Mouse (Mus musculus) forebrain, embryonic 11.5 days (tissue): ENCODE measurements around the gene Ppp1r12b. TPM values are rescaled to one million over a fixed set of nuclear protein-coding genes. Genes with fewer than 3 reads are reported as not detected.

Experiments used
- ATAC-seq: fragments of 200-750 bp; cut with Nextera tagmentation; replicated peaks from 2 replicates; pipeline ENCODE4 v1.8.0; 2017; ENCODE audit warnings: moderate TSS enrichment; ENCODE audit not compliant: low FRiP score
- DNase-seq: peaks from one replicate; pipeline ENCODE4 v3.0.0-alpha.2; 2017; ENCODE audit warnings: low spot score
- H3K27ac ChIP-seq: fragments of 300-500 bp; sonication (generic); 2 replicates; pipeline ENCODE4 v1.5.1; 2014; ENCODE audit warnings: low read depth, low read length
- H3K27me3 ChIP-seq: fragments of 300-500 bp; sonication (generic); 2 replicates; pipeline ENCODE4 v1.6.1; 2014; ENCODE audit warnings: mild to moderate bottlenecking, low read length, mixed read lengths; ENCODE audit not compliant: control insufficient read depth, insufficient read depth
- H3K36me3 ChIP-seq: fragments of 300-500 bp; sonication (generic); 2 replicates; pipeline ENCODE4 v1.6.1; 2014; ENCODE audit warnings: mild to moderate bottlenecking, low read length, moderate library complexity, mixed read lengths; ENCODE audit not compliant: control insufficient read depth, insufficient read depth
- H3K4me1 ChIP-seq: fragments of 300-500 bp; sonication (generic); replicated peaks from 2 replicates; pipeline ENCODE4 v1.6.1; 2014; ENCODE audit warnings: low read length, mixed read lengths; ENCODE audit not compliant: control insufficient read depth, insufficient read depth
- H3K4me2 ChIP-seq: fragments of 300-500 bp; sonication (generic); 2 replicates; pipeline ENCODE4 v1.6.1; 2014; ENCODE audit warnings: low read depth, mild to moderate bottlenecking, low read length, moderate library complexity, mixed read lengths; ENCODE audit not compliant: severe bottlenecking
- H3K4me3 ChIP-seq: fragments of 300-500 bp; sonication (generic); 2 replicates; pipeline ENCODE4 v1.5.1; 2014; ENCODE audit warnings: low read depth, low read length
- H3K9ac ChIP-seq: fragments of 300-500 bp; sonication (generic); 2 replicates; pipeline ENCODE4 v1.6.1; 2014; ENCODE audit warnings: low read length
- H3K9me3 ChIP-seq: fragments of 300-500 bp; sonication (generic); 2 replicates; pipeline ENCODE4 v1.6.1; 2016; ENCODE audit warnings: low read length, mixed read lengths; ENCODE audit not compliant: control insufficient read depth
- WGBS: fragments of 180-500 bp; shearing (Covaris S2); extraction: QIAGEN DNeasy Blood & Tissue Kit; methylation state at CpG from one replicate; pipeline ENCODE4 v1.1.7; 2014; 5-methylcytosine and 5-hydroxymethylcytosine counted together
- polyA plus RNA-seq: library from polyadenylated mRNA; unstranded; fragments of >200 nt; fragmentation: Nextera tagmentation; extraction: Ambion mirVana; gene quantifications from 2 replicates; pipeline ENCODE4 v1.2.1, GENCODE M21; 2014

Ppp1r12b gene
- 12.2 and 14.0 TPM in 2 replicates for polyA plus RNA-seq

DNA sequence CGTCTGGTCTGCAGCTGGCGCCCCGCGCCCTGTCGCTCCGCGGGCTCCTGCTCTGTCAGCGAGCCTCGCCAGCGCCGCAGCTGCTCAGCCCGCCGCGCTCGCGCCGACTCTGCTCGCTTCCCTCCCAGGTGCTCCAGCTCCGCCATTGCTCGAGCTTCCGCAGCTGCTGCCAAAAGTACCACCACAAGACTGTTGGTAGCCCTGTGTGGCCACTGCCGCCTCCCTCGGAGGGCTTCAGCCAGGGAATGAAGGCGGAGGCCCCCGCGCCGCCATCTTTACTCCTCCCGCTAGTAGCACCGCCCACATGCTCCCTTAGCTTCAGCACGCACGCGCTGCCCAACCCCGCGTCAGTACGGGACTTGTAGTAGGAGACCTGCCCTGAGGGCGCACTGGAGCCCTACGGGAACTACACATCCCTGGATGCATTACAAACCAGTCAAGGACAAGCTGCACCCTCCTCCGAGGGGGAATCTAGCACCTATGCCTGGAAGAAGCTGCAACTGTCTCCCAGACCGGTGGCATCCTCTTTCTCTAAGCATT is at the start of gene Ppp1r12b:
Gene Ppp1r12b (minus strand): TSS at position 306 of the 540 bp plus-strand sequence.
- ATAC-seq (peak; percentile 99), DNase-seq (peak; percentile 96)
- Histone ChIP-seq H3K9ac (peak within 1 kb of the TSS; percentile 84), H3K4me2 (peak within 1 kb of the TSS; percentile 78), H3K4me1 (peaks cover 8% of the 10 kb centered on the region; the same call in 1 of the 2 replicates), H3K9me3 (no peaks in the 10 kb centered on the region), H3K36me3 (no peaks in the 10 kb centered on the region), H3K27me3 (no peaks in the 10 kb centered on the region), H3K27ac (peak within 1 kb of the TSS; percentile 73), H3K4me3 (peak within 1 kb of the TSS; percentile 78)
- under 1% methylated on average over 39 of the region's 39 CpGs for WGBS

DNA sequence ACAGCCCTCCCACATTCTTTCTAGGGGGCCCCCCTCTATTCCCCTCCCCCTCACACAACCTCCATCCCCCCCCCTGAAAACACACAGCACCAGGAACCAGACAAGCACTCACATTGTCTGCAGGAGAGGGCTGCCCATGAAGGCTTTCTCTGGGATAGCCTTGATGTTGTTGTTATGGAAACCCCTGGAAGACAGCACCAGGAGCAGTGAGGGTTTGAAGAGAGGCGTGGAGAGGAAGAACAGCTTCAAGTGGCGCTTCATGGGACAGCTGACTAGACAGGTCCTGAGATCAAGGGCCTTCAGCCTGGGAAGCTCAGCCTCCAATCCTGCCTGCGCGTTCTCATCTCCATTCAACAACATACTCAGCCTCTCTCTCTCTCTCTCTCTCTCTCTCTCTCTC is 47.6 kb upstream of the Ppp1r12b start:
- Histone ChIP-seq H3K4me3 (no peak overlapping the region), H3K4me2 (no peak overlapping the region), H3K9me3 (no peaks in the 10 kb centered on the region), H3K27me3 (no peaks in the 10 kb centered on the region), H3K27ac (no peak overlapping the region), H3K4me1 (no peaks in the 10 kb centered on the region), H3K9ac (no peak overlapping the region), H3K36me3 (no peaks in the 10 kb centered on the region)
- no peak for DNase-seq
- 69% methylated on average over 4 of the region's 4 CpGs for WGBS
- ATAC-seq: no peak

DNA sequence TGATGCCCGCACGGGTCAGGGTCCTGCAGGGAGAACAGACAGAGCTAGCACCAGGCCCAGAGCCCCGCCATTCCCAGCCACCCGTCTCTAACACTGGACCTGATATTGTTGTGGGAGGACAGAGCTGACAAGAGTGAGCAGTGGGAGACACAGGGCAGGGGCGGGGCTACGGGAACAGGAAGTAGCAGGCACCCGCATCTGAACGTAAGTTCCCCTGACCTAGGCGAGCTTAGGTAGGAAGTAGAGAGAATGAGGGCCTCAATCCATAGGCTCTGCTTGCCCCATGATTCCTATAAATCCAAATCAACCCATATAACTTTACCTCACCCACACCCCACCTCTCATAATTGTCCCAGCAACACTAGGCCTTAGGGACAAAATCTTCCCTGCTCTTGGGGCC is 44.8 kb upstream of the Ppp1r12b start:
- DNase-seq (no peak), ATAC-seq (no peak)
- Histone ChIP-seq H3K27ac (no peak overlapping the region), H3K4me3 (no peak overlapping the region), H3K9me3 (no peaks in the 10 kb centered on the region), H3K9ac (no peak overlapping the region), H3K27me3 (no peaks in the 10 kb centered on the region), H3K36me3 (no peaks in the 10 kb centered on the region), H3K4me1 (no peaks in the 10 kb centered on the region), H3K4me2 (no peak overlapping the region)
- WGBS: 84% methylated on average over 9 of the region's 9 CpGs

DNA sequence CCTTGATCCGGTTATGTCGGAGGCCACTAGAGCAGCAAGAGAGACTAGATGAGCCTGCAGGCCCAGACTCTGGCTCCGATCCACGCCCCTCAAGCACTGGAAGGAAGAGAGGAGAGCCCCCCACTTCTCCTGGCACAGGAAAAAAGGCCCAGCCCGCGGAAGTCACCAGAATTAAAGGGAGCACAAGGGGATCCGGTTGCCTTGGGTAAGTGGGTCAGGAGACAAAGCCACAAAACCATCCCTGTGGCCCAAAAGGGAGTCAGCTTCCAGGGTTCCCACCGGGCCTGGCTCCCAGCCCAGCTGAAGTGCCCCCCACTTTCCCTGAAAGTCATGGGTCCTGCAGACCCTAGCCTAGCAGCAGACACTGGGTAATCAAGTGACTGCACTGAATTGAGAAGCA is 42.5 kb upstream of the Ppp1r12b start:
- H3K27ac ChIP-seq: no peak overlapping the region
- no peak overlapping the region for H3K9ac ChIP-seq
- H3K4me3 ChIP-seq: no peak overlapping the region
- no peaks in the 10 kb centered on the region for H3K27me3 ChIP-seq
- 91% methylated on average over 8 of the region's 8 CpGs for WGBS
- H3K4me2 ChIP-seq: no peak overlapping the region
- no peaks in the 10 kb centered on the region for H3K4me1 ChIP-seq
- no peaks in the 10 kb centered on the region for H3K36me3 ChIP-seq
- DNase-seq (no peak), ATAC-seq (no peak)
- no peaks in the 10 kb centered on the region for H3K9me3 ChIP-seq

DNA sequence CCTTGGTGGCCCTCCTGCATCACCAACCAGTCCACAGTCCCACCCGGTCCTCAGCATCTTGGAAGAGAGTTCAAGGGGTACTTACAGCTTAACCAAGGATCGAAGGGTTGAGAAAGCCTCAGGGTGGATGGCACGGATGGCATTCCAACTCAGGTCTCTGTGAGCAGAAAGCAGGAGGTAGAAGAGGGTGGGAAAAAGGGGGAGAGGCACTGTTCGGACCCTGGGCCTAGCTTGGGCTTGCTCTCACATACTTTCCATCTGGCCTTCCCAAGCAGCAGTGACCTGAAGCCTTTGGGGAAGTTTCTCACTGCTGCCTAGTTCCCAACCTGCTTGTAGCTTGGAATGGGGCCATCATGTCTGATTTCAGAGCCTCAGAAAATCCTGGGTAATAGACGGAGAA is 41.8 kb upstream of the Ppp1r12b start:
- no peak overlapping the region for H3K4me3 ChIP-seq
- no peaks in the 10 kb centered on the region for H3K27me3 ChIP-seq
- H3K9ac ChIP-seq: no peak overlapping the region
- H3K27ac ChIP-seq: no peak overlapping the region
- H3K9me3 ChIP-seq: no peaks in the 10 kb centered on the region
- 80% methylated on average over 5 of the region's 5 CpGs for WGBS
- H3K4me2 ChIP-seq: no peak overlapping the region
- no peaks in the 10 kb centered on the region for H3K4me1 ChIP-seq
- no peaks in the 10 kb centered on the region for H3K36me3 ChIP-seq
- ATAC-seq: no peak
- DNase-seq: no peak

DNA sequence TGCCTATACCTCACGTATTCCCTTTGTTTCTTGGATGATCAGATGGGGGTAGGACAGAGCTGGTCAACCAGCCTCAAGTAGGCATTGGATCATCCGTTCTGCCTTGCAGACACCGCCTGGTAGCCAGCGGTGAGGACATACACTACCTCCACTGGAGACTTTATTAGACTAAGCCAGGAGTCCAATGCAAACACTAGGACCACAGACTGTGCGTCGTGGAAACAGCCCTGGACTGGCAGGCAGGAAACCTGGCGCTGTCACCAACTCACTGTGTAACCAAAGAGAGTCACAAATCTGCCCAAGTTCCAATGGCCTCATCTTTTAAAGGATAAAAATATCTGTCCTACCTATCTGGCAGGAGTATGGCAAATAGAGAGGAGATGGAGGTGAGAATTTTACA is 40.7 kb upstream of the Ppp1r12b start:
- Histone ChIP-seq H3K36me3 (no peaks in the 10 kb centered on the region), H3K4me1 (no peaks in the 10 kb centered on the region), H3K27me3 (no peaks in the 10 kb centered on the region), H3K27ac (no peak overlapping the region), H3K9me3 (no peaks in the 10 kb centered on the region), H3K4me2 (no peak overlapping the region), H3K4me3 (no peak overlapping the region), H3K9ac (no peak overlapping the region)
- no peak for DNase-seq
- 92% methylated on average over 7 of the region's 7 CpGs for WGBS
- no peak for ATAC-seq

DNA sequence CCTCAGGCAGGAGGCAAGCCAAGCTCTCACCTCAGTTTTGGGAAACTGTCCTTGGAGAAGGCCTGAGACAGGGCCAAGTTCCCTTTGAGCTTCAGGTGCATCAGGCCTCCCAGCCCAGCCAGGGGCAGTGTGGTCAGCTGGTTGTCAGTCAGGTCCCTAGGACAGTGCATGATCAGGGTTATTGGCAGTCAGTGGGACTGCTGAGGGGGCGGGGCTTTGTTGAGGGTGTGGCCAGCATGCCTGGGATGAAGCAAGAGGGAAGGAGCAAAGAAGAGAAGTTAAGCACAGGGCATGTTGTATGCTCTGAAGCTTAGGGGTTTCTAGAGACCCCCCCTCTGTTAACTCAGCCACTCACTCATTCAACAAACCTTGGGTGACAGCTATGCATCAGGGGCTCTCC is 40.2 kb upstream of the Ppp1r12b start:
- 46% methylated on average over 1 of the region's 1 CpGs for WGBS
- Histone ChIP-seq H3K36me3 (no peaks in the 10 kb centered on the region), H3K27ac (no peak overlapping the region), H3K4me2 (no peak overlapping the region), H3K9ac (no peak overlapping the region), H3K27me3 (no peaks in the 10 kb centered on the region; the same call in 1 of the 2 replicates), H3K4me3 (no peak overlapping the region), H3K9me3 (no peaks in the 10 kb centered on the region), H3K4me1 (no peaks in the 10 kb centered on the region)
- ATAC-seq (no peak), DNase-seq (no peak)

DNA sequence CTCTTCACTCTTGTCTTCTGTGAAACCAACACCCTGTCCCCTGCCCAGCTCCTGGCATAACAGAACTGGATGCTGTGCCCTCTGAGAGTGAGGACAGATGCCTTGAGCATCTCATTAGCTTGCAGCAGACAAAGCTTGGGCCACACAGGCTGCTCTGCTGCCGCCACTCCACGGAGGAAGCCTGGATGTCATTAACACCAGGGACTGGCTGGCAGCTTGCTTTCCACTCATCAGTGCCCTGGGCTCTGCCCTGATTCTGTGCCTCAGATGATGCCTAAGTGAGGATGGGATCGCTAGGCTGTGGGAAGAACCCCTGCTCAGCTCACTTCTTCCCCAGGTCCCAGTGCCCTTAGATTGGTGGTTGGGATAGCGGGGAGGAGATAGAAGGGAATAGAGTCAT is 39.7 kb upstream of the Ppp1r12b start:
- Histone ChIP-seq H3K4me1 (no peaks in the 10 kb centered on the region), H3K27ac (no peak overlapping the region), H3K9me3 (no peaks in the 10 kb centered on the region), H3K36me3 (no peaks in the 10 kb centered on the region), H3K9ac (no peak overlapping the region; the same call in 1 of the 2 replicates), H3K27me3 (no peaks in the 10 kb centered on the region; the same call in 1 of the 2 replicates), H3K4me2 (no peak overlapping the region), H3K4me3 (no peak overlapping the region)
- 65% methylated on average over 4 of the region's 4 CpGs for WGBS
- no peak for DNase-seq
- no peak for ATAC-seq

DNA sequence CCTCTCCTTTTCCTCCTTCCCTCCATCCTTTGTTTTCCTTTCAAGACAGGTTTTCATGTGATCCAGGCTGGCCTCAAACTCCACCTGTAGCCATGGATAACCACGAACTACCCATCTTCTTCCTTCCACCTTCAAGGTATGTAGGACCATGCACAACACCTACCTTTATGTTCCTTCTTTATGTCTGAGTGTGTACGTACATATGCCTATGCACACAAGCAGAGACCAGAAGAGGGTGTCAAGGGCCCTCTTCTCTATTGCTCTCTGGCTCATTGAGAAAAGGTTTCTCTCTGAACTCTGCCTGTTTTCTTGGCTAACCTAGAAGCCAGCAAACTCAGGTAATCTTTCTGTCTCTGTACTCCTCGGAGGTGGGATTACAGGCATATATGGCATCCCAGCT is 39.0 kb upstream of the Ppp1r12b start:
- WGBS: 89% methylated on average over 3 of the region's 3 CpGs
- no peak for DNase-seq

More for the DNA sequence above, 39.0 kb upstream of the Ppp1r12b start:
- no peaks in the 10 kb centered on the region for H3K4me1 ChIP-seq
- no peak for ATAC-seq
- no peak overlapping the region for H3K4me3 ChIP-seq
- H3K4me2 ChIP-seq: no peak overlapping the region
- H3K27me3 ChIP-seq: no peaks in the 10 kb centered on the region; the same call in 1 of the 2 replicates
- no peaks in the 10 kb centered on the region for H3K9me3 ChIP-seq
- H3K36me3 ChIP-seq: no peaks in the 10 kb centered on the region
- no peak overlapping the region for H3K27ac ChIP-seq
- no peak overlapping the region for H3K9ac ChIP-seq
